Mouse (Mus musculus): Measurements from ENCODE around the gene Gadd45g.
A peak's percentile ranks its signal among the peaks of the same experiment; 100 is the strongest.

Gene Gadd45g

GRCm38 (mm10) chr13:51846301-51846867, at the start of gene Gadd45g:
Gene Gadd45g (plus strand): TSS chr13:51846678.
- peak; percentile 95 for DNase-seq (ENCODE audit: low spot score)

GRCm38 (mm10) chr13:51797899-51798746, 48.4 kb upstream of the Gadd45g start:
- DNase-seq (ENCODE audit: low spot score): no peak

GRCm38 (mm10) chr13:51799735-51800522, 46.5 kb upstream of the Gadd45g start:
- no peak for DNase-seq (ENCODE audit: low spot score)

GRCm38 (mm10) chr13:51800921-51801320, 45.6 kb upstream of the Gadd45g start:
- DNase-seq (ENCODE audit: low spot score): no peak

- no peak for DNase-seq (ENCODE audit: low spot score)
These were observed 40.8 kb upstream of the Gadd45g start for GRCm38 (mm10) chr13:51805634-51806033.

- no peak for DNase-seq (ENCODE audit: low spot score)
These were observed 40.3 kb upstream of the Gadd45g start for GRCm38 (mm10) chr13:51806220-51806619.

- DNase-seq (ENCODE audit: low spot score): no peak
These were observed 38.3 kb upstream of the Gadd45g start for GRCm38 (mm10) chr13:51808141-51808540.

GRCm38 (mm10) chr13:51813621-51814615, 32.6 kb upstream of the Gadd45g start:
- DNase-seq (ENCODE audit: low spot score): no peak

- no peak for DNase-seq (ENCODE audit: low spot score)
These were observed 31.8 kb upstream of the Gadd45g start for GRCm38 (mm10) chr13:51814646-51815045.

- peak; percentile 57 for DNase-seq (ENCODE audit: low spot score)
These were observed 30.5 kb upstream of the Gadd45g start for GRCm38 (mm10) chr13:51815865-51816504.

GRCm38 (mm10) chr13:51816559-51817041, 29.9 kb upstream of the Gadd45g start:
- no peak for DNase-seq (ENCODE audit: low spot score)

GRCm38 (mm10) chr13:51818170-51818943, 28.1 kb upstream of the Gadd45g start:
- DNase-seq (ENCODE audit: low spot score): no peak

GRCm38 (mm10) chr13:51818944-51819326, 27.5 kb upstream of the Gadd45g start:
- DNase-seq (ENCODE audit: low spot score): no peak

- no peak for DNase-seq (ENCODE audit: low spot score)
These were observed 27.1 kb upstream of the Gadd45g start for GRCm38 (mm10) chr13:51819351-51819750.

GRCm38 (mm10) chr13:51821988-51822387, 24.5 kb upstream of the Gadd45g start:
- no peak for DNase-seq (ENCODE audit: low spot score)

- no peak for DNase-seq (ENCODE audit: low spot score)
These were observed 22.5 kb upstream of the Gadd45g start for GRCm38 (mm10) chr13:51823822-51824495.

GRCm38 (mm10) chr13:51830744-51831450, 15.6 kb upstream of the Gadd45g start:
- DNase-seq (ENCODE audit: low spot score): no peak

GRCm38 (mm10) chr13:51832491-51832890, 14.0 kb upstream of the Gadd45g start:
- DNase-seq (ENCODE audit: low spot score): no peak

GRCm38 (mm10) chr13:51833611-51834010, 12.9 kb upstream of the Gadd45g start:
- DNase-seq (ENCODE audit: low spot score): no peak
